Mouse (Mus musculus) megakaryocyte, embryonic 14.5 days (primary cell): ENCODE results near the gene Rd3l.

Source experiments
- FLI1 ChIP-seq: IDR thresholded peaks from 2 replicates; pipeline ENCODE4 v1.6.1; 2012; ENCODE audit warnings: low read length, inconsistent platforms, mixed read lengths
- GATA1 ChIP-seq: IDR thresholded peaks from 3 replicates; pipeline ENCODE4 v1.6.1; 2012; ENCODE audit warnings: mixed read lengths, low read length, inconsistent platforms, borderline replicate concordance

- TF ChIP-seq GATA1: no peak
- no peak for TF ChIP-seq FLI1
Observed at GRCm38 (mm10) chr12:111999735-112000134, 18.6 kb upstream of the Rd3l start.
